Mouse (Mus musculus) lung, embryonic 16.5 days (tissue): ENCODE results near the gene Nceh1. TPM values are rescaled to one million over a fixed set of nuclear protein-coding genes. Genes with fewer than 3 reads are reported as not detected.

ENCODE experiments used
- ATAC-seq: fragments of 200-750 bp; cut with Nextera tagmentation; 2 replicates; pipeline ENCODE4 v1.8.0; 2017; ENCODE audit warnings: low read depth, mild to moderate bottlenecking, moderate library complexity
- H3K27ac ChIP-seq: fragments of 300-500 bp; sonication (generic); 2 replicates; pipeline ENCODE4 v1.5.1; 2014; ENCODE audit warnings: mild to moderate bottlenecking, control low read depth, low read length
- H3K27me3 ChIP-seq: fragments of 300-500 bp; sonication (generic); 2 replicates; pipeline ENCODE4 v1.6.1; 2014; ENCODE audit warnings: low read depth, low read length, mixed read lengths; ENCODE audit not compliant: control insufficient read depth, insufficient read depth
- H3K36me3 ChIP-seq: fragments of 300-500 bp; sonication (generic); 2 replicates; pipeline ENCODE4 v1.6.1; 2014; ENCODE audit warnings: low read length; ENCODE audit not compliant: control insufficient read depth, insufficient read depth
- H3K4me1 ChIP-seq: fragments of 300-500 bp; sonication (generic); replicated peaks from 2 replicates; pipeline ENCODE4 v1.6.1; 2014; ENCODE audit warnings: low read length, mixed read lengths; ENCODE audit not compliant: control insufficient read depth, insufficient read depth
- H3K4me2 ChIP-seq: fragments of 300-500 bp; sonication (generic); 2 replicates; pipeline ENCODE4 v1.6.1; 2014; ENCODE audit warnings: low read depth, low read length, control low read depth
- H3K4me3 ChIP-seq: fragments of 300-500 bp; sonication (generic); 2 replicates; pipeline ENCODE4 v1.5.1; 2014; ENCODE audit warnings: mild to moderate bottlenecking, low read length, control low read depth
- H3K9ac ChIP-seq: fragments of 300-500 bp; sonication (generic); 2 replicates; pipeline ENCODE4 v1.6.1; 2014; ENCODE audit warnings: low read length, control low read depth
- H3K9me3 ChIP-seq: fragments of 300-500 bp; sonication (generic); 2 replicates; pipeline ENCODE4 v1.6.1; 2016; ENCODE audit warnings: low read length; ENCODE audit not compliant: control insufficient read depth
- WGBS: fragments of 180-500 bp; shearing (Covaris S2); extraction: QIAGEN DNeasy Blood & Tissue Kit; methylation state at CpG from one replicate; pipeline ENCODE4 v1.1.7; 2014; 5-methylcytosine and 5-hydroxymethylcytosine counted together
- polyA plus RNA-seq: library from polyadenylated mRNA; unstranded; fragments of >200 nt; fragmentation: Nextera tagmentation; extraction: Ambion mirVana; gene quantifications from 2 replicates; pipeline ENCODE4 v1.2.1, GENCODE M21; 2015

Gene Nceh1
- polyA plus RNA-seq, 1 experiment from 2014 or later, result 10.1 TPM

DNA sequence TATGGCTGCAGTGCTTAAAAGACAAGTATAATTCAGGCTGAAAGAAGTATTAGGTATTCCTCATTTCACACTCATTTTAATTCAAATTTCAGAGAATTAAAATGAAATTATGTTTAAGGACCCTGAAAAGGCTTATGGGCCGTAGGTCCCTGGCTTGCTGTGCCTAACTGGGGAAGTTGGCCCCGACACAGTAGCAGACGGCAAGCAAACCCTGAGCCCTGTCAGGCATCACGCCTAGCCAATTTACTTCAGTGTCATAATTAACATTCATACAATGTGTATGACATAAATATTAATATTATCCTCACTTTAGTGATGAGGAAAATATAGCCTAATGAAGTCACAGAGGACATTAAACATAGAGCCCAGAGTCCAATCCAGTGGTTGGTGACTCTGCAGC lies 117.7 kb downstream of the Nceh1 start:
- H3K4me3 ChIP-seq, result no peak overlapping the region
- ATAC-seq, result no peak
- 0 out of 2 replicates have a peak, but pooled peaks cover 3% of the 10 kb centered on the region for H3K4me1 ChIP-seq
- no peak overlapping the region for H3K9ac ChIP-seq
- no peaks in the 10 kb centered on the region for H3K27me3 ChIP-seq
- no peaks in the 10 kb centered on the region for H3K36me3 ChIP-seq
- no peaks in the 10 kb centered on the region for H3K9me3 ChIP-seq
- 76% methylated on average over 4 of the region's 4 CpGs for WGBS
- H3K4me2 ChIP-seq, result no peak overlapping the region
- H3K27ac ChIP-seq, result no peak overlapping the region

DNA sequence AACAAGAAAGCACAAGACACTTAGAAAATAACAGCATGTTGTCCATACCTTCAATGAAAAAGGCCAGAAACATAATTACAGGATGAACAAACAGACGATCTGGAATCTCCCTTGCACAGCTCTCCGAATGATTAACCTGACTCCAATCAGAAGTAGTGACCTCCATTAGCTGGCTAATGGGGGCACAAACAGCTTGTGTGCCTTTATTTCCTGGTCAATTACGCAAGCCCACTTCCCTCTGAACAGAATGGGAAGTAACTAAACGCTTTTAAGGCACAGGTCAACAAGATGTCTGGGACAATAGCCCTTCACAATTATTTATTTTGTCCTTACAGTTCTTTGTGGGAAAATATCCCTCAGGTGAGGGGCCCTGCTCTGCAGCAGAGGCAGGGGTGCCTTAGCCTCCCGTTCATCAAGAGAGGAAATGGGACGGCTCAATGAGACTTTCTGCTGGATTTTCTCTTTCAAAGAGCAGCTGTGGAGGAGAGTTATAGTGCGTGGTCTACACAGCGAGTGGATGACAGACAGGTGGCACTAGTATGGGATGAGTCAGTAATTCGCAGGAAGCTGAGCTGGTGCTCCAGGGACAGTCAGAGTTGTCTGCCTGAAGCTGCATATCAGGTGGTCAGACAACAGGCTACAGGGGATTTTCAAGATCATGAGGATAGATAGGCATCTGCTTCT lies 119.7 kb downstream of the Nceh1 start:
- Histone ChIP-seq H3K9me3 (no peaks in the 10 kb centered on the region), H3K9ac (no peak overlapping the region), H3K4me2 (no peak overlapping the region), H3K4me3 (no peak overlapping the region), H3K27me3 (no peaks in the 10 kb centered on the region), H3K36me3 (no peaks in the 10 kb centered on the region), H3K4me1 (0 out of 2 replicates have a peak, but pooled peaks cover 3% of the 10 kb centered on the region), H3K27ac (no peak overlapping the region)
- no peak for ATAC-seq
- 42% methylated on average over 9 of the region's 9 CpGs for WGBS

DNA sequence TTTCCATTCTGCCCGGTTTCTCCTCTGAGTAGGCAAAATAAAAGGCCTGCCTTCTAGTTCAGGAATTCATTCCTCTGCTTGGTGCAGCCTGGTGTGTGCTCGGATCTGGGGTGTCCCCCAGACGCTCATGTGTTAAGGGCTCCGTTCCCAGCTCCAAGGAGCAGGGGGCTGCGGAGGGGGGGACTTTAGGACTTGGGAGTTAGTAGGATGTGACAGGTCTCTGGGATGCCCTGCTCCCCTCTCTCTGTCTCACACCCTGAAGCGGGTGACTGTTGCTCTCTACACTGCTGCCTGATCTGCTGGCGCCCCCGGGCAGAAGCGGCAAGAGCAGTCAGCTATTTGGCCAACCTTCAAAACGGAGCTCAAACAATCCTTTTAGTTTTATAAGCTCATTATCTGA lies 124.0 kb downstream of the Nceh1 start:
- Histone ChIP-seq H3K4me1 (0 out of 2 replicates have a peak, but pooled peaks cover 3% of the 10 kb centered on the region), H3K9ac (no peak overlapping the region), H3K4me3 (no peak overlapping the region), H3K4me2 (no peak overlapping the region), H3K36me3 (no peaks in the 10 kb centered on the region), H3K9me3 (no peaks in the 10 kb centered on the region), H3K27ac (no peak overlapping the region), H3K27me3 (no peaks in the 10 kb centered on the region)
- 86% methylated on average over 10 of the region's 10 CpGs for WGBS
- no peak for ATAC-seq

DNA sequence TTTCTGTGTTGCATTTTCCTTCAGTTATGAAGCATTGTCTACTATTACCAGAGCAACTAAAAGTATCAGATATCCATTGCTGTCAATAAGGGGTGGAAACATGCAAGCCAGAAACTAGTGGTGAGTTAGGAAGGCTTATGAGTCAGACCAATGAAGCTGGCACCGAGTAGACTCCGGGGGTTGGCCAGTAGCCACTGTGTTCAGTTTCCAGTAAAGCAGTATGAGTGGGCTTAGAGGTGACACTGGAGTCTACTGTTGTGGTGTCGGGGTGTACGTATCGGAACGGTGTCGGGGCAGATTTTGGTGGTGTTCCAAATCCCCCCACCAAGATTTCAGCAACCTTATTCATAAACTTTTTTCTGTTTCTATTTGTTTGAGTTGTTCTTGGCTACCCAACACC lies 128.2 kb downstream of the Nceh1 start:
- H3K36me3 ChIP-seq, result no peaks in the 10 kb centered on the region
- ATAC-seq, result no peak
- no peak overlapping the region for H3K4me2 ChIP-seq
- WGBS, result 90% methylated on average over 7 of the region's 7 CpGs
- H3K9ac ChIP-seq, result no peak overlapping the region
- H3K4me3 ChIP-seq, result no peak overlapping the region
- H3K4me1 ChIP-seq, result no peaks in the 10 kb centered on the region
- H3K27me3 ChIP-seq, result no peaks in the 10 kb centered on the region
- H3K27ac ChIP-seq, result no peak overlapping the region
- no peaks in the 10 kb centered on the region for H3K9me3 ChIP-seq

DNA sequence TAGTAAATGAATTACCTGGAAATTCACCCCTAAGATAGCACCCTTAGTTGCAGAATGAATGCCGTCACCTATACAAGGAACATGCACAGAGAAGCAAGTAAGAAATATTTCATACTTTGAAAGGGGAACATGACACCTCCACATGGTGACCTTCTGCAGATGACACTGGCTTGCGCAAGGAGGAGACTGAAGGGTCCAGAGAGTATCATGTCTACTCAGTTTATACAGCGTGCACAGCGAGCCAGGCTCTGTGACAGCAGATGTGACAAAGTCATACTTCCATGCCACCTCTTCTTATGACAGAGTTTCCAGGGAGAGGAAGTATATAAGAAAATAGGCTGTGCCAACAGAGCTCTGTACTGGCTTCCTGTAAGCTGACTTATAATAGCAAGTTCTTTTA lies 128.7 kb downstream of the Nceh1 start:
- no peaks in the 10 kb centered on the region for H3K9me3 ChIP-seq
- H3K9ac ChIP-seq, result no peak overlapping the region
- no peaks in the 10 kb centered on the region for H3K4me1 ChIP-seq
- H3K36me3 ChIP-seq, result no peaks in the 10 kb centered on the region
- ATAC-seq, result no peak
- H3K27me3 ChIP-seq, result no peaks in the 10 kb centered on the region
- H3K4me3 ChIP-seq, result no peak overlapping the region
- 74% methylated on average over 4 of the region's 4 CpGs for WGBS
- no peak overlapping the region for H3K27ac ChIP-seq
- H3K4me2 ChIP-seq, result no peak overlapping the region

DNA sequence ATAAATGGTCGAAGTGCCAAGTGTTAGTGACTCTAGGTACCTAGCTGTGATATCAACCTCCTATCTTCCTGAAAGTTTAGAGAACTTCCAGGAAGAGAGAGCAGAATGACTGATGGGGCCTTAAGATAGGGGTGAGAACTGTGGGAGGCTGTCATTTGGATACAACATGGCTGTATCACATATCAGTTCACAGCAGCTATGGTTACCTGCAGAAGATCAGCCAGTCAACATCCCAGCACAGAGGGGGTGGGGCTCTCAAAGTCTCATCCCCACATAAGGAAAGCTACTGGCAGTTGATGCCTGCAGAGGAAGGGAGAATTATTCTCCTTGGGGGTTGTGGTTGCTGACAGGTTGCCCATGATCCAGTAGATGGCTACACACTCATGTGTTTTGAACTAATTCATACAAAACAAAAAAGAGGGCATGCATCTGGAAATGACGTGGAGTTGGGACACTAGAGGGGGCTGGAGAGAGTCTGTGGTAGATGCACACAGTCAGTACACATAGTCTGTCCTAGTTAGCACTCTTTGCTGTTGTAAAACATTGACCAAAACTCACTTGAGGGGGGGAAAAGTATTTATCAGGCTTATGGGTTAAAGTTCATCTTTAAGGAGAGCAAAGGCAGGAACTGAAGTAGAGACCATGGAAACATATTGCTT lies 131.9 kb downstream of the Nceh1 start:
- 52% methylated on average over 2 of the region's 2 CpGs for WGBS
- no peaks in the 10 kb centered on the region for H3K9me3 ChIP-seq
- H3K36me3 ChIP-seq, result no peaks in the 10 kb centered on the region
- H3K9ac ChIP-seq, result no peak overlapping the region
- H3K4me2 ChIP-seq, result no peak overlapping the region
- H3K4me3 ChIP-seq, result no peak overlapping the region
- H3K4me1 ChIP-seq, result no peaks in the 10 kb centered on the region; the same call in 1 of the 2 replicates
- no peaks in the 10 kb centered on the region for H3K27me3 ChIP-seq
- ATAC-seq, result no peak
- no peak overlapping the region for H3K27ac ChIP-seq

DNA sequence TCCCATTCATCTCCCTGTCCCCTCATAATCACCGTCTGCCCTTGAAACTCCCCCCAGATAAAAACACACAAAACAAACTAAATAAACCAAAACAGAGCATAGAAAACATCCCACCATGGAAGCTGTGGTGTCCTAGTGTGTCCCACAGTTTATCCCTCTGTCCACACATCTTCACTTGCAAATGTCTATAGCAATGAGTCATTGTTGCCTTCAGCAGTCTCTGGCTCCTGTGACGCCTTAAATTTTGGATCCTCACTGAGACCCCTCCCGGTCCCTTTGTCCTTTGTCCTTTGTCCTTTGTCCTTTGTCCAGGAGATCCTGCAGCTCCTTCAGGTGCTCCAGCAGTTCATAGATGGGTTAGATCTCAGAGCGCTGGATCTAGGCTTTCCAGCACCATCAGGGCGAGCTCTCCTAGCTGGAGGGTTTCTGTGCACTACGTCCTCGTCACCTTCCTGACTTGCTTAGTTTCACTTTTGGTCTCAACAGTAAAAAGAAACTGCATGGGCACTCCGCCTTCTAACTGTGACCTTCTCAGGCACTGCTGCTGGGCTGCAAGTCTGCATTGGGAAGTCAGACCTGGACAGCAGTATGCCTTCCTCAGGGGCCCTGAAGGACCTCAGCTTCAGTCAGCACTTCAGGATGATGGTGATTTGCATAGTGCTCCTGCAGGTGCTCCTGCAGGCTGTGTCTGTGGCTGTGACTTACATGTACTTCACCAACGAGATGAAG lies 134.0 kb downstream of the Nceh1 start, which contains the start of gene Tnfsf10:
Tnfsf10 (plus strand) TSS at position 470 of the 729 bp plus-strand sequence.
- ATAC-seq, result peak; percentile 69
- H3K9ac ChIP-seq, result peak within 1 kb of the TSS; percentile 58

DNA sequence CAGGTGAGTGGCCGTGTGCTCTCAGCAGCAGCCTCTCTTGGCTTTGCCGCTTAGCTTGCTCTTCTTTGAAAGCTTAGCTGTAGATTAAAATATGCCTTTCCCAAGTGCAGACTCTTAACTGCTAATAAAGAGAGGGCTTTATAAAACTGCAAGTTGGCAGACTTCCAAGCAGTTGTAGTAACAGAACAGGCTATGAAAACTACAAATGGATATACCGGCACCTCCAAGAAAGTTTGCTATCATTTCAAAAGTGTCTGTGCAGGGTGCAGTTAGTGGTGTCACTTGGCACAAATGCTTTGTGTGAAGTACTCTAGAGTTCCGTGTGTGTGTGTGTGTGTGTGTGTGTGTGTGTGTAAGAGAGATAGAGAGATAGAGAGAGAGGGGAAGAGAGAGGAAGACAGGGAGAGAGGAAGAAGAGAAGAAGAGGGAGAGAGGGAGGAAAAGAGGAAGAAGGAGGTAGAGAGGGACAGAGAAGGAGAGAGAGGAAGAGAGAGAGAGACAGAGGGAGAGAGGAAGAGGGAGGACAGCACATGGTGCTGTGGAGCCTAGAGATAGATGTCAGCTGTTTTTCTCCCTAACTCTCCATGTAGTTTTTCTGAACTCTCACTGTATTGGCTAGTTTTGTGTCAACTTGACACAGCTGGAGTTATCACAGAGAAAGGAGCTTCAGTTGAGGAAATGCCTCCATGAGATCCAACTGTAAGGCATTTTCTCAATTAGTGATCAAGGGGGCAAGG lies 134.7 kb downstream of the Nceh1 start:
- peak overlapping the region; percentile 58 for H3K9ac ChIP-seq
- peak overlapping the region; percentile 48 for H3K4me3 ChIP-seq
- H3K36me3 ChIP-seq, result no peaks in the 10 kb centered on the region
- peak overlapping the region; percentile 79 for H3K27ac ChIP-seq
- WGBS, result 9% methylated on average over 4 of the region's 4 CpGs
- no peaks in the 10 kb centered on the region for H3K27me3 ChIP-seq
- ATAC-seq, result peak; percentile 55; the same call in 1 of the 2 replicates
- no peaks in the 10 kb centered on the region for H3K9me3 ChIP-seq
- H3K4me2 ChIP-seq, result peak overlapping the region; percentile 65
- H3K4me1 ChIP-seq, result no peaks in the 10 kb centered on the region; the same call in 1 of the 2 replicates

More for the DNA sequence above, 134.0 kb downstream of the Nceh1 start, which contains the start of gene Tnfsf10:
- Histone ChIP-seq H3K4me3 (peak within 1 kb of the TSS; percentile 48), H3K36me3 (no peaks in the 10 kb centered on the region), H3K4me2 (peak within 1 kb of the TSS; percentile 65), H3K27ac (peak within 1 kb of the TSS; percentile 79), H3K4me1 (no peaks in the 10 kb centered on the region; the same call in 1 of the 2 replicates), H3K27me3 (no peaks in the 10 kb centered on the region), H3K9me3 (no peaks in the 10 kb centered on the region)
- WGBS, result 46% methylated on average over 9 of the region's 9 CpGs
